Mouse (Mus musculus): ENCODE results near the gene Zmynd8. TPM values are rescaled to one million over a fixed set of nuclear protein-coding genes. Genes with fewer than 3 reads are reported as not detected.
"Not testable (repeated sequence)": the region's sequence is repeated elsewhere in the genome, so short reads cannot be mapped to it uniquely, and the experiment has no call there.

Zmynd8 gene
- polyA plus RNA-seq, 1 experiment, result 17.9 TPM

DNA sequence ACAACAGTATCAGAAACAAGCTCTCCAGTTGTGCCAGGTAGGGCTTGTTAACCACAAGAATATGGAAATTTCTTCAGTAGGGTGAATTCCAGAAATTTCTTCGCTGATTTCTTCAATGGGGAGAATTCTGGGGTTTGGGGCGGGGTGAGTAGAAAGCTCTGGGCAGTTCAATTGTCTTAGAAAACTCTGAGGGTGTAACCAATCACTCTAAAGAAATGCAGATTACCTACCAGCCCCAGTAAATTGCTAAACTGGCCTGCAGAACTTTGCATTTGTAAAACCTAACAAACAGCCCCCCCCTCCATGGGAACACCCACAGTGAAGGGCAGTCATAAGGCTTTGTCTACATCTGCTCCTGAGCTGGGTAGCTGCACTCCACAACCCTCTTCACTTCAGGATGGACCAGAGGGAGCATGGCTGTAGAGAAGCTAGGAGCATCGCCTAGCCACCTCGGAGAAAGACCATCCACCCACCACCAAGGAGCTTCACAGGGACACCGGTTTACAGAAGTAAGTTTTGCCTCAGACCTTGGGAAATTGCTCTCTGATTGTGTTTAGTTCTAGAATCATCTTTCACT is 88.8 kb downstream of the Zmynd8 start:
- Histone ChIP-seq H3K4me1 (ENCODE audit: control insufficient read depth, insufficient read depth, insufficient read length, low read length) (no peaks in the 10 kb centered on the region), H3K27ac (replicated peaks; ENCODE audit: low read depth, low read length) (no peak overlapping the region)

DNA sequence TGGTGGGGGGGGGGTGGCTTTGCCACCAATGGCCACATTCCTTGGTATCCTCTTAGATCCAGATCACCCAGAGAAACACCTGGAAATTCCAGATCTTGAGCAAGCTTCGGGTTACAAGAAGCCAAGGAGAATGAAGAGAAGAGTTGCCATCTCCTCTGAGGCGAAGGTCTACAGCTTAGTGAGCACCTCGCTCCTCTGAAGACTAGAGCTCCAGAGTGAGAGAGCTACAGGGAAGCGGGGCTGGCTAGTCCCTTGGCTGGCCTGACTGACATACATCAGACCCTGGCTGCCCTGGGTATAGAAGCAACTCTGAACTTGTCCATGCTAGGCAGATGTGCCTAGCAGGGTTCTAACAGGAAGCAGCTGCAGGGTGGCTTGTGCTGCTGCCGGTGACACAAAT is 89.7 kb downstream of the Zmynd8 start:
- Histone ChIP-seq H3K4me1 (ENCODE audit: control insufficient read depth, insufficient read depth, insufficient read length, low read length) (no peaks in the 10 kb centered on the region), H3K4me3 (ENCODE audit: insufficient read depth, low read depth, low read length) (no peak overlapping the region), H3K27ac (replicated peaks; ENCODE audit: low read depth, low read length) (no peak overlapping the region)

More for the DNA sequence above, 88.8 kb downstream of the Zmynd8 start:
- no peak overlapping the region for H3K4me3 ChIP-seq (ENCODE audit: insufficient read depth, low read depth, low read length)

DNA sequence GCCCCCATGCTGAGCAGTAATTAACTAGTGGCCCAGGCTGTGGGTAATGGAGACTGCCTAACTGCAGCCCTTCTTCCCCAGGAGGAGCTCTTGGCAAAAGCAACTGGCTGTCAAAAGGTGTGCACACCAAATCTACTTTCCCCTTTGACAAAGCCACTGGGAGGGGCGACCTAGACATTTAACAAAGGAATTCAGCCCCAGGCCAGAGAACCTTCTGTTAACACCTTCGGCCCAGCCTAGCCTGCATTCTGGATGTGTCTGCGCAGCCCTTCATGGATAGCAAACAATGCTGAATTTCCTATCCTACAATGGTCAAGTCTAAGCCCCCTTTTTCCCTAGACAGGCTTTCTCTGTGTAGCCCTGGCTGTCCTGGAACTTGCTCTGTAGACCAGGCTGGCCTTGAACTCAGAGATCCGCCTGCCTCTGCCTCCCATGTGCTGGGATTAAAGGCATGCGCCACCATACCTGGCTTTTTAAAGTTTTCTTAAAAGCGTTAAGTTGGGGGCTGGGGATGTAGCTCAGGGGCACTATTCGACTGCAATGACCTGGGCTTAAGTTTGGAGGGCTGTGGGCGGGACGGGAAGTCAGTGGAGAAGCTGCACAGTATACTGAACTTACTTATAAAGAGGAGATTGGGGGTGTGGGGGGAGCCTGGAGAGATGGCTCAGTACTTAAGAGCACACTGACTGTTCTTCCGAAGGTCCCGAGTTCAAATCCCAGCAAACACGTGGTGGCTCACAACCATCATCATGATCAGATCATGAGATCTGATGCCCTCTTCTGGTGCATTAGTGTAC is 90.4 kb downstream of the Zmynd8 start:
- Histone ChIP-seq H3K4me1 (ENCODE audit: control insufficient read depth, insufficient read depth, insufficient read length, low read length) (no peaks in the 10 kb centered on the region), H3K27ac (replicated peaks; ENCODE audit: low read depth, low read length) (no peak overlapping the region), H3K4me3 (ENCODE audit: insufficient read depth, low read depth, low read length) (no peak overlapping the region)

DNA sequence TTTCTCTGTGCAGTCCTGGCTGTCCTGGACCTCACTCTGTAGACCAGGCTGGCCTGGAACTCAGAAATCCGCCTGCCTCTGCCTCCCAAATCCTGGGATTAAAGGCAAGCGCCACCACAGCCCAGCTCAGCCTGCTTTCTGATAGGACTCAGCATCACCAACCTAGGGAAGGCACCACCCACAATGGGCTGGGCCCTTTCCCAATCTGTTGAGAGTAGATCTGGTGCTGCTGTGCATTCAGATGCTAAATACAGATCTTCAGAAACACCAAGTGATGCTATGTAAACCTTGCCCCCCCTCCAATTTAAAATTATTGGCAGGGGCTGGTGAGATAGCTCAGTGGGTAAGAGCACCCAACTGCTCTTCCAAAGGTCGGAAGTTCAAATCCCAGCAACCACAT is 98.6 kb downstream of the Zmynd8 start:
- not testable (repeated sequence) for H3K4me1 ChIP-seq (ENCODE audit: control insufficient read depth, insufficient read depth, insufficient read length, low read length); H3K4me3 ChIP-seq (ENCODE audit: insufficient read depth, low read depth, low read length); H3K27ac ChIP-seq (replicated peaks; ENCODE audit: low read depth, low read length)

DNA sequence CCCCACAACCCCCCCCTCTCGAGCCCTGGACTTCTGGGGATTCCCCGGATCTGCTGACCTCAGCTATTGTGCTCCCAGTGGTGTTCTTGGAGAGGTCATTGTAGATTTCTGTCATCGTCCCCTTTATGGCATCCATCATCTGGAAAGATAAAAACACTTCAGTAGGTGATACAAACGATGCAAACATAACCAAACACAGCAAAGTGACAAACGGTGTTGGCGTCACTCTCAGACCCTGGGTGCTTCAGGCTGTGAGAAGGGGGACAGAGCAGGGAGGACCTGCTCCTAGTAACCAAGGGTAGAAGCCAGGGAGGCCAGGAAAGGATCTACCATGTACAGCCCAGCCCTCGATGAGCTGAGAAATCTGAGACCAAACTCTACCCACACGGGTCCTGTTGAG is 100.9 kb downstream of the Zmynd8 start:
- Histone ChIP-seq H3K27ac (replicated peaks; ENCODE audit: low read depth, low read length) (no peak overlapping the region), H3K4me1 (ENCODE audit: control insufficient read depth, insufficient read depth, insufficient read length, low read length) (no peaks in the 10 kb centered on the region), H3K4me3 (ENCODE audit: insufficient read depth, low read depth, low read length) (no peak overlapping the region)

DNA sequence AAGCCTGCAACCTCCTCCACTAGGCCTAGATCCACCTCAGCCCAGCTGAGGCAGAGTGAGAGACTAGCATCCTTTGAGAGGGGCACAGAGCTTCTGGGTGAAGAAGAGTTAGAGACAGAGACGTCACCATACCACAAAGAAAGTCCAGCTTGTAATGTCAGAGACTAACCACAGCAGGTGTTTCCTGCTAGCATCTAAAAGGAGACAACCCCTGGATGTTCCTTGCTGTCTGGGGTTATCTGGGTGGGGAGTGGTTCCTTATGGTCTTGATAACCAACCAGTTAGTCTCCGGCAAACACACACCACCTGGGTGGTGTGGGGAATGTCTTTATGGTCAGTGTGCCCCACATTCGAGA is 105.6 kb downstream of the Zmynd8 start:
- H3K27ac ChIP-seq (replicated peaks; ENCODE audit: low read depth, low read length), result no peak overlapping the region
- no peak overlapping the region for H3K4me3 ChIP-seq (ENCODE audit: insufficient read depth, low read depth, low read length)
- H3K4me1 ChIP-seq (ENCODE audit: control insufficient read depth, insufficient read depth, insufficient read length, low read length), result peaks cover 5% of the 10 kb centered on the region; the same call in 1 of the 2 replicates

DNA sequence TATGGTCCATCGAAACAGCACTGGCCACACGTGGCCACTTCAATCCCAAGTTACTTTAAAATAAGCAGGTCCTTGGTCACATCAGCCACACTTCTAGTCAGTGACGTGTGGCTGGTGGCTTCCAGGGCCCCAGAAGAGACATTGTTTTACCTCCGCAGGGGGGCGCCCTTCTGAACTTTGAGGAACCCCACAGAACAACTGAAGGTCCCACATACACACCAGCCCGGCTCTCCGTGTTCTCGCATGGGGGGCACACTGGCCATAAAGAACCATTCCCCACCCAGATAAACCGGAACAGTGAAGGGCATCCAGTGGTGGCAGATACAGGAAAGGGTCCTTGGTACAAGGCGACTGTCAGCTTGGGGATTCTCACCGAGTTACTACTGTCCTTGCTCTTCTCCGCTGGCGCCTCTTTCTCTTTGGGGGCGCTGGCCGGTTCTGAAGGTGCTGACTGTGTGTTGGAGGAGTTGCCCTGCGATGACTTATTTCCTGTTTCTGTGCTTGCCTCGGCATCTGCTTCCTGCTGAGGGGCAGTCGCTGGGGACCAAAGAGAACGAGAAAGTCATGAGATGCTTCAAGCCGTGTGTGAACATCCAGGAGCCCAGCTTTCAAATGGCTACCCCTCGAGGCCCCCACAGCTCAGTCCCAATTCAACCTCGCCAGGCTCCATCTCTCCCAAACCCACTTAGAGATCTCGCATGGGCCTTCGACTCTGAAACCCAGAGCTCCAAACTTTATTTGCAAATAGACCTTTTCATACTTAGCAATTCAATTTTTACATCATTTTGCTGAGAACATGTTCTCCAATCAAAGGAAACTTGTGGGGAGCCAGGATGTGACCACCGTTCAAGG is 106.2 kb downstream of the Zmynd8 start:
- peaks cover 10% of the 10 kb centered on the region for H3K4me1 ChIP-seq (ENCODE audit: control insufficient read depth, insufficient read depth, insufficient read length, low read length)
- no peak overlapping the region for H3K4me3 ChIP-seq (ENCODE audit: insufficient read depth, low read depth, low read length)
- no peak overlapping the region for H3K27ac ChIP-seq (replicated peaks; ENCODE audit: low read depth, low read length)

DNA sequence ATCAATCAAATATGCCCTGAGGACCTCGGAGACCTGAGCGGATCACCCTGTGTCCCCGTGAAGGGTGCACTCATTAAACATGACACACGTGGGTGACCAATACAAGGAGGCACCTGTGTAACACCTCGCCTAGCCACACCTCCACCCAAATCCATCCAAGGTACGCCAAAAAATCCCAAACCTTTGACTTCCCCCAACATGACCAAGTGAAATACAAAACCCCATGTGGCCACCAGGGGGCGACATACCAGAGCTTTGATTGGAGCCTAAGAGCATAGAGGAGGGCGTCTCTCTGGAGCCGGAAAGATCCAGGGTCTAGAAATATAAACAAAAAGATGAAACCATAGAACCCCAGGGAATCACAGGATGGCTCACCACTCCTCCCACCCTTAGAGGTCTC is 107.2 kb downstream of the Zmynd8 start:
- Histone ChIP-seq H3K4me1 (ENCODE audit: control insufficient read depth, insufficient read depth, insufficient read length, low read length) (peaks cover 10% of the 10 kb centered on the region), H3K27ac (replicated peaks; ENCODE audit: low read depth, low read length) (no peak overlapping the region), H3K4me3 (ENCODE audit: insufficient read depth, low read depth, low read length) (no peak overlapping the region)

DNA sequence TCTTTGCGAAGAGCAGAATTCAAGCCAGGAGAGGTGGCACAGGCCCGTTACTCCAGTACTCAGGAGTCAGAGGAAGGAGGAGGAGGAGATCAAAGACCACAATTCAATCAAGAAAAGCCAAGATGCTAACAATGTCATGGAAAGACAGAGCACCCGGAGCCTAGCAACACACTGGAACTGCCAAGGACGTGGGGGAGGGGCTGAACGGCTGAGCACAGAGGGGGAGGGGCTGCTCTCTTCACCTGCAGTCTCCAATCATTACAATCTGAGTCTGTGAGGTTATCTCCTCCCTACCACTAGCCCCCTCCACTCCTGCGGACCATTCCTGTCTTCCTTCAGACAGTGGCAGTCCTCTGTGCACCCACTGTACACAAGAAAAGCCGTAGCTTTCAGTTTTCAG is 107.8 kb downstream of the Zmynd8 start:
- Histone ChIP-seq H3K4me3 (ENCODE audit: insufficient read depth, low read depth, low read length) (no peak overlapping the region), H3K4me1 (ENCODE audit: control insufficient read depth, insufficient read depth, insufficient read length, low read length) (peaks cover 10% of the 10 kb centered on the region), H3K27ac (replicated peaks; ENCODE audit: low read depth, low read length) (no peak overlapping the region)

DNA sequence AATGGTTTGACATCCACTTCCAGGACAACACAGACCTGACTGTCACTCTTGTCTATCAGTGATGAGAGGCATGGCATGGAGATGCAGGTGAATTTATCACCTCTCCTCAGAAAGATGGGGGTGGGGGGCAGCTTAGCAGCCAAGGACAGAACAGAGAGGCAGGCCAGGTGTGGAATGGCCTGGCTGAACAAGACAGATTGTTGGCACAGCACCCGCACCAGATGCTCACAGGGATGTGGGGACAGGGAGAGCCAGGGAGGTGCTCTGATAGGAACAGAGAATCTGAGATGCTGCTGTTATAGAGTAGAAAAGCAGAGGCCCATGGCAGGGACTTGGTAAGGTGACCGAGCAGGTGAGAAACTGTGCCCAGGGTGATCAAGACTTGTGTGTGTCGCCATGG is 109.1 kb downstream of the Zmynd8 start:
- no peak overlapping the region for H3K4me3 ChIP-seq (ENCODE audit: insufficient read depth, low read depth, low read length)
- H3K27ac ChIP-seq (replicated peaks; ENCODE audit: low read depth, low read length), result no peak overlapping the region
- H3K4me1 ChIP-seq (ENCODE audit: control insufficient read depth, insufficient read depth, insufficient read length, low read length), result peaks cover 10% of the 10 kb centered on the region

DNA sequence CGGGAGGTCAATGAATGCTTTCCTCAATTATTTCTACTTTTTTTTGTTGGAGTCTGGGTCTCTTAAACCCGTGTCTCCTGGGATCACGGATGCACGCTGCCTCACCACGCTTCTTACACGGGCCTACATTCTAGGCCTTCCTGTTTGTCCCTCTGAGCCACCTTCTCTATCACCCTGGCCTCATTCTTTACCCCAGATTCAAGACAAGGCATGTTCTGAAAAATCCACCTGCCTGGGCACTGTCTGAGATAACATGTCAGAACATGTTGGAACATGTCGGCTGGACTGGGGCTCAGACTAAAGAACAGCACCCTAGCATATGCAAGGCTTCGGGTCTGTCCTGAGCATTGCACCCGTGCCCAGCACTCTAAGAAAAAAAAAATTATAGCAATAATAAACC is 110.0 kb downstream of the Zmynd8 start:
- Histone ChIP-seq H3K27ac (replicated peaks; ENCODE audit: low read depth, low read length) (no peak overlapping the region), H3K4me1 (ENCODE audit: control insufficient read depth, insufficient read depth, insufficient read length, low read length) (peaks cover 10% of the 10 kb centered on the region)

DNA sequence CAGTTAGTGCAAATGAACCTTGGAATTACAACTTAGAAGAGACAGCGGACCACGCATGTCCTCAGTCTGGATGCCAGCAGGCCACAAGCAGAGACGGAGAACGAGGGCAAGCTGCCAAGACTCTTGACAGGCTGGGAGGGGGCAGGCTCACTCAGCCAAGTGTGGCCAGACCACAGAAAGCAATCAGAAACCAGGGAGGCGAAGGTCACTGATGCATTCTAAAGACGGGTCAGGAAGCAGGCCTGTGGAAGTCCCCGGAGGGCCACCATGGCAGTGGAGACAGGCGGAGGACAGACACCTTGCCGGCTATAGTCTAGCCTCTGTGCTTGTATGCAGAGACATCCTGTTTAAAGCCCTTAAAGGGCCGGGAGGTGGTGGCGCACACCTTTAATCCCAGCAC is 110.8 kb downstream of the Zmynd8 start:
- no peak overlapping the region for H3K27ac ChIP-seq (replicated peaks; ENCODE audit: low read depth, low read length)
- peaks cover 10% of the 10 kb centered on the region for H3K4me1 ChIP-seq (ENCODE audit: control insufficient read depth, insufficient read depth, insufficient read length, low read length)
- H3K4me3 ChIP-seq (ENCODE audit: insufficient read depth, low read depth, low read length), result no peak overlapping the region

More for the DNA sequence above, 110.0 kb downstream of the Zmynd8 start:
- H3K4me3 ChIP-seq (ENCODE audit: insufficient read depth, low read depth, low read length), result no peak overlapping the region

DNA sequence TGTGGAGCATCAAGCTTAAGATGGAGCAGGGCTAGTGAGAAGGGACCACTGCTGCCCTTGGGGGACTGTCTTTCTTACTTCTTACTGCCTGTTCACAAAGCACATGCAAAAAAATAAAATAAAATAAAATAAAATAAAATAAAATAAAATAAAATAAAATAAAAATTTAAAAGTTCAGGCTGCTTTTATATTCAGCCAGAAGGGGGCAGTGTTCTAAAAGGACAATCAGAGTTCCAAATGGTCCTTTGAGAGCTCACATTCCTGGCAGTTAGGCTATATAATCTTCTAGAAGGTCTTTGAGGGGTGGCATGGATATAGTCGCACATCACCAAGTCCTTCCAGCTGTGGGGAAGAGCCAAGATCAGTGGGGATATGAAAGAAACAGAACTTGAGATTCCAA is 112.3 kb downstream of the Zmynd8 start:
- Histone ChIP-seq H3K27ac (replicated peaks; ENCODE audit: low read depth, low read length) (no peak overlapping the region), H3K4me1 (ENCODE audit: control insufficient read depth, insufficient read depth, insufficient read length, low read length) (peaks cover 10% of the 10 kb centered on the region), H3K4me3 (ENCODE audit: insufficient read depth, low read depth, low read length) (no peak overlapping the region)

DNA sequence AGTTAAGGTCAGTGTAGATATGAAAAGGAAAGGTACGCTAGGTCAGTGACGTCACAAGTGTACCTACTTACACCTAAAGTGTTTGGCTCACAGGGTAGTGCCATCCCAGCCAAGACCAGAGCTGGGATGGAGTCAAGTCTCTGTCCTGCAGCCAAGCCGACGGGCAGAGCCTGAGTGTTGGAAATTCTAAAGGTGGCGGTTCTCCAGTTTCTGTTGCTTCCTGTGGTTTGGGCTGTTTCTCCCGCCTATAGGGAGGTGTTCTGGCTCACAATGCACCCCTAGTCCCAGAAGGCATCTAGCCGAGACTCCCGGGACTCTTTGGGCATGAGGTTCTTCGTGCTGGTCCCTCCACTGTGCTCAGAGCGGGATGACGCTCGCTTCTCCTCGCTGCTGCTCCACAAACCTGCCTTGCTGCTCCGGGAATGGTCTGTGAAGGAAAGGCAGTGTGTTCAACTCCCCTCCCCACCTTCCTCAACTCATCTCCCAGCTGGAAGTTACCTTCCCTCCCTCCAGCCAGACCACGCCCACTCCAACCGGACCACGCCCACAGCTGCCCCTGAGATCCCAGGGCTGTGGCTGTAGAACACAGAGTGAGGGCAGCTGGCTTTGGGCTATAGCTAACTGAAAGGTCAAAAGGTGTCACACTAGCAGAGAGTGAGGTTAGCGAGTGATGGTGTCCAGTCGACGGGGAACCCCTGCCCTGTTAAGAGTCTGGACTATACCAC is 113.3 kb downstream of the Zmynd8 start:
- peaks cover 8% of the 10 kb centered on the region for H3K4me1 ChIP-seq (ENCODE audit: control insufficient read depth, insufficient read depth, insufficient read length, low read length)
- no peak overlapping the region for H3K4me3 ChIP-seq (ENCODE audit: insufficient read depth, low read depth, low read length)
- H3K27ac ChIP-seq (replicated peaks; ENCODE audit: low read depth, low read length), result no peak overlapping the region

DNA sequence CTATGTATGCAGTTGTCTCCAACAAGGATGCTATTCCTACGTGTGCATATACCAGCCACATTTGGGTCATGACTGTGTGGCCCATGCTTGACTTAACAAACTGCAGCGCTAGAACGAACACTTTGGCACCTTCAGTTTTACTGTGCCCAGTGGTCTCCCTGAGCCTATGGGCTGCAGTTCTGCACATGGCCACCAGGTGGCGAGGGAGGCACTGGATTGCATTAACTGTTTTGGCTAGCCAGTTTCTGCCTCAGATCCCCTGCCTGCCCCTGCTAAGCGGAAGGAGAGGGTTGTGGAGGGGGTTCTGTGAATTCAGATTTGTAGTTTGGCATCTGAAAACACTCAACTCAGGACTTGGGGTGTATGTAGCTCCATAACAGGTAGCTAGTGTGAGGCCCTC is 116.5 kb downstream of the Zmynd8 start:
- H3K4me3 ChIP-seq (ENCODE audit: insufficient read depth, low read depth, low read length), result no peak overlapping the region
- no peak overlapping the region for H3K27ac ChIP-seq (replicated peaks; ENCODE audit: low read depth, low read length)
- H3K4me1 ChIP-seq (ENCODE audit: control insufficient read depth, insufficient read depth, insufficient read length, low read length), result no peaks in the 10 kb centered on the region

Measured in brown adipose tissue, adult 24 weeks (tissue).